In the genomic region with DNA sequence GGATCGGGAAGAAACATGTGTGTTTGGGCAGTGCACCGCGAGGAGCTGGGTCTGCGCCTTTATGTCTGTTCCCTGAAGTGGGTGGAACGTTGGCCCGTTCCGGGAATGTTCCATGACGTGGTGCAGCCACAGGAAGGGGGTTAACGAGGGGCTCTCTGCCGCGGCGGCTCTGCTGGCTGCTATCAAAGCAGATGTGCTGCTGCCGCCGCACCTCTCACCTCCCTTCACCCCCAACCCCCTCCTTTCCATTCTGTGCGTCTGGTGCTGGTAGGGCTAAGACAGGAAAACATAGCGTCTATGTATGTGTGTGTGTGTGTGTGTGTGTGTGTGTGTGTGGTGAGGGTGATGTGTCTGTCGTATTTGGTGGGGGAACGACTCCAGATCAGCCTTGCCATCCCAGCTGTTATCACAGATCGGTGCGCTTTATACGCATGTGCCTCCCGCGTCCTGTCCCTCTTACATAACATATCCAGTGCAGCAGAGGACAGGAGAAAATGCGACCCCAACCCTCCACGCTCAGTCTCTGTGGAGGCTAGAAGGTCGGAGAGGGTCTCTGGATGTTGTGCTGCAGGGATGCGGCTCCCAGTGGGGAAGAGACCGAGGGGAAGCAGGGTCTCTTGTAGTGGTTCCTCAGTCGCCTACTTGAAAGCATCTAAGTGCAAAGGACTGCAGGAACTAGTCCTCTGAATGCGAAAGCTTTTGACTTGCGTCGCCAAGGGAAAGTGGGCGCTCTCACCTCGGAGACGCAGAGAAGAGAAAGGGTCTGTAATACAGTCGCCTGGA, we compare ENCODE assay signal across 8 mouse cellular contexts. TPM values are rescaled to one million over a fixed set of nuclear protein-coding genes. Genes with fewer than 3 reads are reported as not detected.
DNase-seq lines count a peak whose midpoint lies in the region; ATAC-seq and TF ChIP-seq lines count a peak whose summit lies in the region.

No protein-coding gene starts in this region.

- H3K4me1 ChIP-seq in embryonic facial prominence, embryonic 11.5 days (ENCODE audit: control insufficient read depth, insufficient read depth, low read length): peaks cover 4% of the 10 kb centered on the region; the same call in 1 of the 2 replicates
- peaks cover 15% of the 10 kb centered on the region for H3K4me1 ChIP-seq in limb, embryonic 12.5 days (replicated peaks)
- peaks cover 15% of the 10 kb centered on the region; the same call in 1 of the 2 replicates for H3K4me1 ChIP-seq in midbrain, embryonic 13.5 days (replicated peaks)
- H3K4me1 ChIP-seq in small intestine, adult 2 months (ENCODE audit: control insufficient read depth, insufficient read depth, insufficient read length, low read length): peaks cover 4% of the 10 kb centered on the region; the same call in 1 of the 2 replicates

- H3K36me3 ChIP-seq in embryonic facial prominence, embryonic 11.5 days (replicated peaks; ENCODE audit: control insufficient read depth, insufficient read depth, low read depth, low read length): no peaks in the 10 kb centered on the region
- H3K36me3 ChIP-seq in limb, embryonic 12.5 days: no peaks in the 10 kb centered on the region
- no peaks in the 10 kb centered on the region for H3K36me3 ChIP-seq in midbrain, embryonic 13.5 days
- no peaks in the 10 kb centered on the region for H3K36me3 ChIP-seq in small intestine, adult 2 months (ENCODE audit: control insufficient read depth, insufficient read depth, low read length)

- peak overlapping the region; percentile 74 for H3K4me3 ChIP-seq in embryonic facial prominence, embryonic 11.5 days (ENCODE audit: low read depth, low read length)
- peak overlapping the region; percentile 73 for H3K4me3 ChIP-seq in limb, embryonic 12.5 days (replicated peaks)
- H3K4me3 ChIP-seq in midbrain, embryonic 13.5 days (replicated peaks): peak overlapping the region; percentile 84
- peak overlapping the region; percentile 83 for H3K4me3 ChIP-seq in small intestine, adult 2 months (ENCODE audit: low read depth, low read length)

- no peak for TF ChIP-seq CTCF in small intestine, adult 2 months (IDR thresholded peaks at IDR 0.05; ENCODE audit: extremely low read depth, insufficient read length, insufficient replicate concordance, low read depth, low read length)

- under 1% methylated on average over 36 of the region's 36 CpGs for WGBS in embryonic facial prominence, embryonic 11.5 days
- under 1% methylated on average over 36 of the region's 36 CpGs for WGBS in limb, embryonic 12.5 days
- under 1% methylated on average over 36 of the region's 36 CpGs for WGBS in midbrain, embryonic 13.5 days
- WGBS in small intestine, adult 2 months: under 1% methylated on average over 36 of the region's 36 CpGs

- peak; percentile 53 for ATAC-seq in embryonic facial prominence, embryonic 11.5 days (replicated peaks; ENCODE audit: insufficient number of reproducible peaks, low FRiP score, low TSS enrichment, low read depth)
- ATAC-seq in limb, embryonic 12.5 days (ENCODE audit: insufficient number of reproducible peaks, insufficient read depth, low FRiP score, low TSS enrichment, low read depth): peak; percentile 43; the same call in 1 of the 2 replicates
- peak; percentile 79 for ATAC-seq in midbrain, embryonic 13.5 days

- TF ChIP-seq POLR2A in small intestine, adult 2 months (IDR thresholded peaks at IDR 0.05; ENCODE audit: low read depth, low read length): peak; percentile 21; the same call in 1 of the 2 replicates

- no peaks in the 10 kb centered on the region for H3K27me3 ChIP-seq in embryonic facial prominence, embryonic 11.5 days (ENCODE audit: control insufficient read depth, insufficient read depth, low read length)
- peaks cover 38% of the 10 kb centered on the region for H3K27me3 ChIP-seq in limb, embryonic 12.5 days
- peaks cover 7% of the 10 kb centered on the region for H3K27me3 ChIP-seq in midbrain, embryonic 13.5 days
- H3K27me3 ChIP-seq in small intestine, adult 2 months (ENCODE audit: control insufficient read depth, insufficient read depth, low read length): no peaks in the 10 kb centered on the region

- H3K9ac ChIP-seq in embryonic facial prominence, embryonic 11.5 days (replicated peaks; ENCODE audit: low read length): peak overlapping the region; percentile 78
- peak overlapping the region; percentile 75 for H3K9ac ChIP-seq in limb, embryonic 12.5 days (replicated peaks)
- H3K9ac ChIP-seq in midbrain, embryonic 13.5 days (replicated peaks): peak overlapping the region; percentile 93

- no peaks in the 10 kb centered on the region for H3K9me3 ChIP-seq in embryonic facial prominence, embryonic 11.5 days (replicated peaks; ENCODE audit: control insufficient read depth, low read length)
- no peaks in the 10 kb centered on the region for H3K9me3 ChIP-seq in limb, embryonic 12.5 days
- no peaks in the 10 kb centered on the region for H3K9me3 ChIP-seq in midbrain, embryonic 13.5 days

- peak; percentile 89 for DNase-seq in adrenal gland, postnatal 14 days
- DNase-seq in embryonic facial prominence, embryonic 11.5 days (ENCODE audit: low spot score): peak; percentile 66
- DNase-seq in heart, adult 8-10 months (ENCODE audit: low spot score): peak; percentile 89
- DNase-seq in kidney, adult 8-10 months: peak; percentile 77 to 78
- DNase-seq in c-Kit-positive CD71-positive TER-119-positive erythroid progenitor cells, embryonic 14.5 days (ENCODE audit: low spot score): no peak

- peak overlapping the region; percentile 98 for H3K4me2 ChIP-seq in embryonic facial prominence, embryonic 11.5 days (ENCODE audit: low read depth, low read length)
- H3K4me2 ChIP-seq in limb, embryonic 12.5 days: peak overlapping the region; percentile 99
- peak overlapping the region; percentile 96 for H3K4me2 ChIP-seq in midbrain, embryonic 13.5 days (replicated peaks)

- peak overlapping the region; percentile 88 for H3K27ac ChIP-seq in embryonic facial prominence, embryonic 11.5 days (replicated peaks; ENCODE audit: low read depth, low read length)
- peak overlapping the region; percentile 85 for H3K27ac ChIP-seq in limb, embryonic 12.5 days
- peak overlapping the region; percentile 99 for H3K27ac ChIP-seq in midbrain, embryonic 13.5 days
- H3K27ac ChIP-seq in small intestine, adult 2 months (ENCODE audit: insufficient read depth, low read depth, low read length): peak overlapping the region; percentile 81

RNA-seq across cellular contexts. Expression of a gene that starts 1.8 kb away (rescaled TPM):
- 27.2 and 31.2 TPM in 2 replicates for total RNA-seq in adrenal gland, postnatal 14 days (2021)
- 4.4 and 5.1 TPM in 2 replicates for polyA plus RNA-seq in embryonic facial prominence, embryonic 11.5 days (2014; fragmentation: Nextera tagmentation; extraction: Ambion mirVana)
- total RNA-seq in heart, adult 8-10 months (2022): 10 to 100 TPM; 20.4 to 25.8 (median 22.1) TPM
- 2.5 and 2.9 TPM in 2 replicates for polyA plus RNA-seq in limb, embryonic 12.5 days (2016; fragmentation: Nextera tagmentation; extraction: Ambion mirVana)
- polyA plus RNA-seq in midbrain, embryonic 13.5 days (2015; fragmentation: Nextera tagmentation; extraction: Ambion mirVana): 6.3 TPM in 2 replicates
- polyA plus RNA-seq in small intestine, adult 2 months (2012; rRNA removed): 2.0 and 4.2 TPM in 2 replicates
